Mouse (Mus musculus): Measurements from ENCODE around the gene Itgb1bp1. TPM values are rescaled to one million over a fixed set of nuclear protein-coding genes. Genes with fewer than 3 reads are reported as not detected.

The Itgb1bp1 gene
- polyA plus RNA-seq, 1 experiment from 2014 or later, result 50.9 TPM

Other genes with a start within 250 kb of the Itgb1bp1 start
- gene Cpsf3, start 893 bp downstream of the Itgb1bp1 start, polyA plus RNA-seq (2015; fragmentation: Nextera tagmentation; extraction: Ambion mirVana), result 108 and 111 TPM in 2 replicates
- gene Iah1, start 30.1 kb upstream of the Itgb1bp1 start, polyA plus RNA-seq (2015; fragmentation: Nextera tagmentation; extraction: Ambion mirVana), result 56.3 and 56.4 TPM in 2 replicates
- gene Adam17, start 87.3 kb upstream of the Itgb1bp1 start, polyA plus RNA-seq (2015; fragmentation: Nextera tagmentation; extraction: Ambion mirVana), result 42.2 and 47.1 TPM in 2 replicates
- gene Ywhaq, start 131.4 kb upstream of the Itgb1bp1 start, polyA plus RNA-seq (2015; fragmentation: Nextera tagmentation; extraction: Ambion mirVana), result 722 and 732 TPM in 2 replicates

Data from embryonic facial prominence, embryonic 13.5 days (tissue).